Mouse (Mus musculus): ENCODE measurements around the gene Armc7. TPM values are rescaled to one million over a fixed set of nuclear protein-coding genes. Genes with fewer than 3 reads are reported as not detected.
"Not testable (repeated sequence)": the region's sequence is repeated elsewhere in the genome, so short reads cannot be mapped to it uniquely, and the experiment has no call there.

Gene Armc7
- polyA plus RNA-seq, 1 experiment = 6.2 TPM

DNA sequence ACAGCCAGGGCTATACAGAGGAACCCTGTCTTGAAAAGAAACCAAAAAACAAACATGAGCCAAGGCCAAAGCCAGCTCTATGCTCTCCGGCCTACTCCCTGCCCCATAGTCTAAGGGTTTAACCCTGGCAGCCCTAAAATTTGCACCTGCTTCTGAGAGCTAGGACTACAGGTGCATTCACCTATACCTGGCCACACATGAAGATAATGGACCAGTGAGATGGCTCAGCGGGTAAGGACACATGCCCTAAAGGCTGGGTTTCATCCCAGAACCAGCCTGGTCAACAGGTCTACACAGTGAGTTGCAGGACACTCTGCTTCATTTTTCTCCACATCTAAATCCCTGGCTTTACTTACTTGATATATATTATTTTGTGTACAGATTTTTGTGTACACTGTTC, 46.8 kb downstream of the Armc7 start:
- peaks cover 41% of the 10 kb centered on the region for H3K36me3 ChIP-seq (ENCODE audit: control insufficient read depth, insufficient read depth)
- H3K27me3 ChIP-seq (ENCODE audit: control insufficient read depth, insufficient read depth, insufficient read length) = no peaks in the 10 kb centered on the region
- H3K79me2 ChIP-seq (ENCODE audit: control insufficient read depth, insufficient read depth) = peaks cover 25% of the 10 kb centered on the region
- H3ac ChIP-seq (ENCODE audit: control insufficient read depth, insufficient read length) = no peak overlapping the region
- TF ChIP-seq POLR2A (IDR thresholded peaks at IDR 0.05; ENCODE audit: insufficient read length, low read depth) = no peak
- TF ChIP-seq SRF (IDR thresholded peaks at IDR 0.05; ENCODE audit: control insufficient read depth, insufficient read length, low read depth) = no peak
- no peak for TF ChIP-seq REST (IDR thresholded peaks at IDR 0.05; ENCODE audit: insufficient read depth, insufficient read length)
- TF ChIP-seq POLR2AphosphoS2 (IDR thresholded peaks at IDR 0.05; ENCODE audit: insufficient read length, low read depth) = no peak
- no peak for TF ChIP-seq MYOG (IDR thresholded peaks at IDR 0.05; ENCODE audit: control insufficient read depth in 1 of 3, insufficient read depth in 1 of 3, insufficient read length in 2 of 3, low read depth in 2 of 3)
- no peak for TF ChIP-seq USF1 (IDR thresholded peaks at IDR 0.05; ENCODE audit: low read depth)
- no peak for TF ChIP-seq TCF12 (IDR thresholded peaks at IDR 0.05; ENCODE audit: insufficient read depth, poor library complexity, severe bottlenecking)
- TF ChIP-seq MAX (IDR thresholded peaks at IDR 0.05; ENCODE audit: low read depth) = no peak
- no peak for TF ChIP-seq MYOD1 (IDR thresholded peaks at IDR 0.05; ENCODE audit: control insufficient read depth in 1 of 3, insufficient read length in 2 of 3, low read depth in 2 of 3)
- TF ChIP-seq TCF3 (IDR thresholded peaks at IDR 0.05; ENCODE audit: insufficient read length, low read depth) = no peak
- no peak for TF ChIP-seq E2F4 (IDR thresholded peaks at IDR 0.05; ENCODE audit: insufficient read depth)
- TF ChIP-seq CEBPB (IDR thresholded peaks at IDR 0.05; ENCODE audit: insufficient read depth, poor library complexity, severe bottlenecking) = no peak
- H3K4me2 ChIP-seq (ENCODE audit: low read depth) = no peak overlapping the region
- H3K4me3 ChIP-seq = no peak overlapping the region

DNA sequence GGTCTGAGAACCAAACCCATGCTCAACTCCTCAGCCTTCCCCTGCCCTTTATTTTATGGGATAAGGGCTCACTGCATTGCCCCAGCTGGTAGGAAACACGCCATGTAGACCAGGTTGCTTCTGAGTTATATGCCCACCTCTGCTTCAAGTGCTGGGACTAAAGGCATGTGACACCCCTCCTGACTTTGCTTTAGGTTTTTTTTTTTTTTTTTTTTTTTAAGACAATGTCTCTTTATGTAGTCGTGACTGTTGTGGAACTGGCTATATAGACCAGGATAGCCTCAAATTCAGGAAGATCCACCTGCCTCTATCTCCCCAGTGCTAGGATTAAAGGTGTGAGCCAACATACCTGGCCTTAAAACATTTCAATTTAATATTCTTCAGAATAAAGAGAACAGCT, 47.2 kb downstream of the Armc7 start:
- Histone ChIP-seq H3K4me3 (no peak overlapping the region), H3K4me2 (ENCODE audit: low read depth) (no peak overlapping the region), H3K36me3 (ENCODE audit: control insufficient read depth, insufficient read depth) (peaks cover 44% of the 10 kb centered on the region), H3K79me2 (ENCODE audit: control insufficient read depth, insufficient read depth) (peaks cover 30% of the 10 kb centered on the region), H3ac (ENCODE audit: control insufficient read depth, insufficient read length) (no peak overlapping the region), H3K27me3 (ENCODE audit: control insufficient read depth, insufficient read depth, insufficient read length) (no peaks in the 10 kb centered on the region)
- no peak for TF ChIP-seq POLR2AphosphoS2 (IDR thresholded peaks at IDR 0.05; ENCODE audit: insufficient read length, low read depth)
- TF ChIP-seq E2F4 (IDR thresholded peaks at IDR 0.05; ENCODE audit: insufficient read depth) = no peak
- TF ChIP-seq MAX (IDR thresholded peaks at IDR 0.05; ENCODE audit: low read depth) = no peak
- TF ChIP-seq TCF12 (IDR thresholded peaks at IDR 0.05; ENCODE audit: insufficient read depth, poor library complexity, severe bottlenecking) = no peak
- TF ChIP-seq TCF3 (IDR thresholded peaks at IDR 0.05; ENCODE audit: insufficient read length, low read depth) = no peak
- no peak for TF ChIP-seq POLR2A (IDR thresholded peaks at IDR 0.05; ENCODE audit: insufficient read length, low read depth)
- no peak for TF ChIP-seq SRF (IDR thresholded peaks at IDR 0.05; ENCODE audit: control insufficient read depth, insufficient read length, low read depth)
- TF ChIP-seq MYOD1 (IDR thresholded peaks at IDR 0.05; ENCODE audit: control insufficient read depth in 1 of 3, insufficient read length in 2 of 3, low read depth in 2 of 3) = no peak
- TF ChIP-seq MYOG (IDR thresholded peaks at IDR 0.05; ENCODE audit: control insufficient read depth in 1 of 3, insufficient read depth in 1 of 3, insufficient read length in 2 of 3, low read depth in 2 of 3) = no peak
- no peak for TF ChIP-seq REST (IDR thresholded peaks at IDR 0.05; ENCODE audit: insufficient read depth, insufficient read length)
- TF ChIP-seq CEBPB (IDR thresholded peaks at IDR 0.05; ENCODE audit: insufficient read depth, poor library complexity, severe bottlenecking) = no peak
- no peak for TF ChIP-seq USF1 (IDR thresholded peaks at IDR 0.05; ENCODE audit: low read depth)

DNA sequence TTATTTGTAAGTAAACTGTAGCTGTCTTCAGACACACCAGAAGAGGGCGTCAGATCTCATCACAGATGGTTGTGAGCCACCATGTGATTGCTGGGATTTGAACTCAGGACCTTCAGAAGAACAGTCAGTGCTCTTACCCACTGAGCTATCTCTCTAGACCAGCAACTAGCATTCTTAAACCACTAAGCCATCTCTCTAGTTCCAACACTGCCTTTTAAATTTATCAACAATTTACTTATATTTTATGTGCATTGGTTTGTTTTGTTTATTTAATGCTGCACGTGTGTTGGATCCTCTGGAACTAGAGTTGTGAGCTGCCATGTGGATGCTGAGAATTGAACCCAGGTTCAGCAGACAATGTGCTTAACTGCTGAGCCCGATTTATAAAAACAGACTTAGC, 51.0 kb downstream of the Armc7 start:
- not testable (repeated sequence) for H3K4me3 ChIP-seq; H3ac ChIP-seq (ENCODE audit: control insufficient read depth, insufficient read length)
- peaks cover 62% of the 10 kb centered on the region for H3K79me2 ChIP-seq (ENCODE audit: control insufficient read depth, insufficient read depth)

DNA sequence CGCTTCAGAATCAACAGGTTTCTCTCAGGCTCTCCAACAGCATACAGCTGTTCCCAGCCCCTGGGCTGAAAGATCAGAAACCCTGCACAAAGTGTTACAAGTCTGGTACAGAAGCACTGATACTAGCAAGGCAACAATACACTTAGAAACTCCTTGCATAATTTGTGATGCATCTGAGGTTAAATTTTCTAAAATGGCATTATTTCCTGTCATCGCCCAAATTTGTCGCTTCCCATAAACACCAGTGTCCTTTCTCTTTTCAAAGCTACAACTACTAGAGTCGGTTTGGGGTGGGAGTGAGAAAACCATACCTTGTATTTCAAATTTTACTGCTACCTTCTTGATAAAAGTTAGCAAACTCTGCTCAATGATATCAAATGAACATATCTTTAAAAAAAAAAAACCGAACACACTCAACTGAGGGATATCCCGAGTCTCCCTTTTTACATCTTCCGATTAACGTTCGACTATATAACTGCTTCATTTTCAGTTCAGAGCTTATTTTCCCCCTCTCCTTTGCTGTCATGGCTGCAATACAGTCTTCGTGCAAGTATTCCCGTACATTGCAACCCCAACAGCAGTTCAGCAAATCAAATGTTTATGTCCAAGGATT, 59.4 kb downstream of the Armc7 start:
- Histone ChIP-seq H3ac (ENCODE audit: control insufficient read depth, insufficient read length) (peak overlapping the region; percentile 97), H3K4me3 (peak overlapping the region; percentile 69), H3K36me3 (ENCODE audit: control insufficient read depth, insufficient read depth) (peaks cover 30% of the 10 kb centered on the region), H3K79me2 (ENCODE audit: control insufficient read depth, insufficient read depth) (peaks cover 54% of the 10 kb centered on the region), H3K4me2 (ENCODE audit: low read depth) (peak overlapping the region; percentile 99), H3K27me3 (ENCODE audit: control insufficient read depth, insufficient read depth, insufficient read length) (no peaks in the 10 kb centered on the region)
- TF ChIP-seq SRF (IDR thresholded peaks at IDR 0.05; ENCODE audit: control insufficient read depth, insufficient read length, low read depth) = no peak

More for the DNA sequence above, 51.0 kb downstream of the Armc7 start:
- not testable (repeated sequence) for H3K4me2 ChIP-seq (ENCODE audit: low read depth); H3K27me3 ChIP-seq (ENCODE audit: control insufficient read depth, insufficient read depth, insufficient read length)
- H3K36me3 ChIP-seq (ENCODE audit: control insufficient read depth, insufficient read depth) = peaks cover 59% of the 10 kb centered on the region

DNA sequence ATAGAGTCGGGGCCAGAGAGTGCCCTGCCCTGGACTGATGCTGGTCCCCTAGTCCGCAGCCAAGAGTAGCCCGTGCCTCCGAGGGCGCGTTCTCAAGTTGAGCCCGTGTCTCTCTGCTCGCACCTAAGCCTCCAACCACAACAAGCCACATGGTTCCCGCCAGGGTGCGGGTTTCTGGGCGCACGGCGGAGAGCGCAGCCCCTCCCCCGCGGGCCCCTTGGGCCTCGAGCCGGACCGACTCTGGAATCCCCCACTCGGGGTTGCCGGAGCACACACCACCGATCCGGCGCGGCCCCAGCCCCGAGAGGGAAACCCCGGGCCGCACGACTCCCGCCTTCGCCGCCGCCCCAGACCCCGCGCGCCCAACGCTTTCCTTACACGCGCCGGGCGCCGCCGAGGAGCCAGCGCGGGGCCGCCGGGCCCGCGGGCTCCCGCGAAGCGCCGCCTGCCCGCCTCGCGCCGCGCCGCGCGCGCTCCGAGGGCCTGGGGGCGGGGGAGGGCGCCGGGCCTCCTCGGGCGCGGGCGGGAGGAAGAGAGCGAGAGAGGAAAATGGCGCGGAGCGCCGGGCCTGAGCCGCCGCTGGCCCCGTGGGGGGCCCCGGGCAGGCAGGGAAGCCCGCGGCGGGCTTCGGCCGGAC, 60.1 kb downstream of the Armc7 start:
- Histone ChIP-seq H3K27me3 (ENCODE audit: control insufficient read depth, insufficient read depth, insufficient read length) (no peaks in the 10 kb centered on the region), H3K79me2 (ENCODE audit: control insufficient read depth, insufficient read depth) (peaks cover 47% of the 10 kb centered on the region), H3ac (ENCODE audit: control insufficient read depth, insufficient read length) (peak overlapping the region; percentile 97), H3K36me3 (ENCODE audit: control insufficient read depth, insufficient read depth) (peaks cover 26% of the 10 kb centered on the region), H3K4me2 (ENCODE audit: low read depth) (peak overlapping the region; percentile 99), H3K4me3 (peak overlapping the region; percentile 69)
- no peak for TF ChIP-seq TCF3 (IDR thresholded peaks at IDR 0.05; ENCODE audit: insufficient read length, low read depth)
- TF ChIP-seq POLR2AphosphoS2 (IDR thresholded peaks at IDR 0.05; ENCODE audit: insufficient read length, low read depth) = peak; percentile 22

All from myocyte (in vitro differentiated cells).